Mouse (Mus musculus): ENCODE data around the gene Pcgf2. TPM values are rescaled to one million over a fixed set of nuclear protein-coding genes. Genes with fewer than 3 reads are reported as not detected.

Gene Pcgf2
- 3.9 and 4.6 TPM in 2 replicates for polyA plus RNA-seq (2012; rRNA removed)

GRCm38 (mm10) chr11:97700003-97700745, at the start of gene Pcgf2:
Pcgf2 (minus strand) TSS chr11:97700497.

GRCm38 (mm10) chr11:97744063-97744717, 43.9 kb upstream of the Pcgf2 start, which contains the start of gene Pip4k2b:
Pip4k2b (minus strand) TSS chr11:97744704.

GRCm38 (mm10) chr11:97703039-97703826, 2.9 kb upstream of the Pcgf2 start, which contains the start of gene Psmb3:
Psmb3 (plus strand) TSS chr11:97703399.

GRCm38 (mm10) chr11:97685613-97686321, 14.5 kb downstream of the Pcgf2 start, which contains the start of gene Cisd3:
Cisd3 (plus strand) TSS chr11:97685826.

GRCm38 (mm10) chr11:97662893-97663527, 37.3 kb downstream of the Pcgf2 start, which contains the start of gene Mllt6:
Mllt6 (plus strand) TSS chr11:97663414.

Other genes with a start within 250 kb of the Pcgf2 start
- not detected in 2 replicates for gene 4933428G20Rik, start 200.2 kb downstream of the Pcgf2 start, polyA plus RNA-seq (2012; rRNA removed)
- 0.02 and 0.05 TPM in 2 replicates for gene Srcin1, start 124.3 kb downstream of the Pcgf2 start, polyA plus RNA-seq (2012; rRNA removed)
- gene Epop, start 70.8 kb downstream of the Pcgf2 start, polyA plus RNA-seq (2012; rRNA removed), result 0.62 and 0.67 TPM in 2 replicates
- gene Mllt6, start 37.1 kb downstream of the Pcgf2 start, polyA plus RNA-seq (2012; rRNA removed), result 1.00 and 1.2 TPM in 2 replicates
- gene Cisd3, start 14.7 kb downstream of the Pcgf2 start, polyA plus RNA-seq (2012; rRNA removed), result 4.9 and 5.2 TPM in 2 replicates
- 180 and 207 TPM in 2 replicates for gene Psmb3, start 2.9 kb upstream of the Pcgf2 start, polyA plus RNA-seq (2012; rRNA removed)
- gene Pip4k2b, start 44.2 kb upstream of the Pcgf2 start, polyA plus RNA-seq (2012; rRNA removed), result 4.7 and 5.4 TPM in 2 replicates
- 5.7 and 5.8 TPM in 2 replicates for gene Cwc25, start 66.1 kb upstream of the Pcgf2 start, polyA plus RNA-seq (2012; rRNA removed)
- 0.06 TPM in 1 of 2 replicates, not detected in the other for gene 1700001P01Rik, start 75.4 kb upstream of the Pcgf2 start, polyA plus RNA-seq (2012; rRNA removed)
- 582 and 642 TPM in 2 replicates for gene Rpl23, start 81.9 kb upstream of the Pcgf2 start, polyA plus RNA-seq (2012; rRNA removed)
- gene Lasp1, start 98.5 kb upstream of the Pcgf2 start, polyA plus RNA-seq (2012; rRNA removed), result 17.7 and 19.5 TPM in 2 replicates
- gene B230217C12Rik, start 140.3 kb upstream of the Pcgf2 start, polyA plus RNA-seq (2012; rRNA removed), result 0.51 and 0.73 TPM in 2 replicates
- gene Fbxo47, start 183.7 kb upstream of the Pcgf2 start, polyA plus RNA-seq (2012; rRNA removed), result 0.22 and 0.24 TPM in 2 replicates

All from liver, embryonic 14 days (tissue).